Mouse (Mus musculus) thymus, postnatal 25 days (tissue): ENCODE results near the gene 2900026A02Rik.

Experiments used
- DNase-seq: peaks from one replicate; pipeline ENCODE4 v3.0.0; 2022

Gene 2900026A02Rik

GRCm38 (mm10) chr5:113173318-113173717 lies 47.7 kb downstream of the 2900026A02Rik start:
- peak; percentile 65 for DNase-seq

- DNase-seq = no peak
Observed at GRCm38 (mm10) chr5:113171968-113172578, 49.0 kb downstream of the 2900026A02Rik start.

- peak; percentile 43 for DNase-seq
Observed at GRCm38 (mm10) chr5:113170064-113170754, 50.8 kb downstream of the 2900026A02Rik start.

- peak; percentile 37 for DNase-seq
Observed at GRCm38 (mm10) chr5:113167733-113168132, 53.3 kb downstream of the 2900026A02Rik start.

GRCm38 (mm10) chr5:113165481-113165880 lies 55.6 kb downstream of the 2900026A02Rik start:
- DNase-seq = no peak

GRCm38 (mm10) chr5:113164873-113165441 lies 56.1 kb downstream of the 2900026A02Rik start:
- DNase-seq = peak; percentile 36

GRCm38 (mm10) chr5:113164448-113164847 lies 56.6 kb downstream of the 2900026A02Rik start:
- no peak for DNase-seq

- no peak for DNase-seq
Observed at GRCm38 (mm10) chr5:113163116-113163515, 57.9 kb downstream of the 2900026A02Rik start.

- DNase-seq = no peak
Observed at GRCm38 (mm10) chr5:113162699-113163098, 58.3 kb downstream of the 2900026A02Rik start.

GRCm38 (mm10) chr5:113161576-113161975 lies 59.5 kb downstream of the 2900026A02Rik start:
- no peak for DNase-seq

GRCm38 (mm10) chr5:113160320-113160719 lies 60.7 kb downstream of the 2900026A02Rik start:
- DNase-seq = no peak

GRCm38 (mm10) chr5:113158759-113159355 lies 62.2 kb downstream of the 2900026A02Rik start:
- no peak for DNase-seq

- DNase-seq = no peak
Observed at GRCm38 (mm10) chr5:113157588-113157987, 63.4 kb downstream of the 2900026A02Rik start.

- DNase-seq = no peak
Observed at GRCm38 (mm10) chr5:113157006-113157405, 64.0 kb downstream of the 2900026A02Rik start.

- peak; percentile 68 for DNase-seq
Observed at GRCm38 (mm10) chr5:113155133-113155532, 65.9 kb downstream of the 2900026A02Rik start.

GRCm38 (mm10) chr5:113154441-113154840 lies 66.6 kb downstream of the 2900026A02Rik start:
- no peak for DNase-seq

GRCm38 (mm10) chr5:113153508-113153830 lies 67.6 kb downstream of the 2900026A02Rik start:
- DNase-seq = no peak

- no peak for DNase-seq
Observed at GRCm38 (mm10) chr5:113152663-113153507, 68.2 kb downstream of the 2900026A02Rik start.

GRCm38 (mm10) chr5:113151554-113152103 lies 69.4 kb downstream of the 2900026A02Rik start:
- no peak for DNase-seq

GRCm38 (mm10) chr5:113150871-113151553 lies 70.0 kb downstream of the 2900026A02Rik start:
- DNase-seq = no peak

GRCm38 (mm10) chr5:113149052-113149451 lies 72.0 kb downstream of the 2900026A02Rik start:
- DNase-seq = no peak

- no peak for DNase-seq
Observed at GRCm38 (mm10) chr5:113147994-113148471, 73.0 kb downstream of the 2900026A02Rik start.
